Mouse (Mus musculus): ENCODE measurements around the gene Socs4.

Socs4 gene

DNA sequence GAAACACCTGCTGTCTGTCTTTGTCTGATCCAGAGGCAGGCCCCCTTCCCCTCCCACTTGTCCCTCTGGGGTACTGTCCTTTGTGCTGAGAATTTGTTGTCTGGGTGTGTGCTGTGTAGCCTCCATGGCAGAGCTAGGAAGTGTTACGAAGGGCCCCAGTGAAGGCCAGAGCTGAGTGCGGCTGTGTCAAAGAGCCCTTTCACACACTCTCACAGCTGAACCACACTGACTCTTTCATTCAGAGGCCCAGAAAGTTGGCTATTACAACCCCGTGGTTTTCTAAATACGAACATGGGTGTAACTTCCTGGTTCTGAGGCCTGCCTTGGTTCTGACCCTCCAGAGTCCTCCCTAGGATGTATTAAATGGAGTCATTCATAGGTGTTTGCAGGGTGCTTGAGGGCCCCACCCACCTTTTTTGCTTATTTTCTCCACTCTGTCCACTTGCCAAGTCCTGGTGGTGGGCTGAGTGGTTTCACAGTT lies 65.1 kb downstream of the Socs4 start:
- DNase-seq (ENCODE audit: low read depth, low spot score): no peak
